Mouse (Mus musculus) midbrain, embryonic 16.5 days (tissue): ENCODE measurements at regions not wholly inside any gene's neighbourhood (a gene's known extent, or its start where the extent isn't known, plus 50 kb on each side); places are given as distances from the start of the nearest gene placed in this dataset.

Experiments
- ATAC-seq: fragments of 200-750 bp; cut with Nextera tagmentation; 2 replicates; pipeline ENCODE4 v1.8.0; 2017; ENCODE audit warnings: moderate TSS enrichment
- H3K27ac ChIP-seq: fragments of 300-500 bp; sonication (generic); 2 replicates; pipeline ENCODE4 v1.5.1; 2014; ENCODE audit warnings: mild to moderate bottlenecking, low read length, mixed read lengths
- H3K27me3 ChIP-seq: fragments of 300-500 bp; sonication (generic); 2 replicates; pipeline ENCODE4 v1.6.1; 2014; ENCODE audit warnings: low read depth, low read length, mixed read lengths; ENCODE audit not compliant: control insufficient read depth, insufficient read depth
- H3K36me3 ChIP-seq: fragments of 300-500 bp; sonication (generic); 2 replicates; pipeline ENCODE4 v1.6.1; 2014; ENCODE audit warnings: mild to moderate bottlenecking, low read length, moderate library complexity, mixed read lengths; ENCODE audit not compliant: control insufficient read depth, insufficient read depth
- H3K4me1 ChIP-seq: fragments of 300-500 bp; sonication (generic); 2 replicates; pipeline ENCODE4 v1.6.1; 2014; ENCODE audit warnings: mild to moderate bottlenecking, low read length, mixed read lengths; ENCODE audit not compliant: control insufficient read depth, insufficient read depth
- H3K4me2 ChIP-seq: fragments of 300-500 bp; sonication (generic); 2 replicates; pipeline ENCODE4 v1.6.1; 2014; ENCODE audit warnings: mild to moderate bottlenecking, low read length, mixed read lengths
- H3K4me3 ChIP-seq: fragments of 300-500 bp; sonication (generic); 2 replicates; pipeline ENCODE4 v1.5.1; 2014; ENCODE audit warnings: low read depth, mild to moderate bottlenecking, low read length, moderate library complexity, mixed read lengths
- H3K9ac ChIP-seq: fragments of 300-500 bp; sonication (generic); 2 replicates; pipeline ENCODE4 v1.6.1; 2014; ENCODE audit warnings: low read depth, low read length, mixed read lengths
- H3K9me3 ChIP-seq: fragments of 300-500 bp; sonication (generic); replicated peaks from 2 replicates; pipeline ENCODE4 v1.6.1; 2014; ENCODE audit warnings: mild to moderate bottlenecking, low read length, mixed read lengths; ENCODE audit not compliant: control insufficient read depth, poor library complexity, severe bottlenecking
- WGBS: fragments of 180-500 bp; shearing (Covaris S2); extraction: QIAGEN DNeasy Blood & Tissue Kit; methylation state at CpG from one replicate; pipeline ENCODE4 v1.1.7; 2014; 5-methylcytosine and 5-hydroxymethylcytosine counted together

DNA sequence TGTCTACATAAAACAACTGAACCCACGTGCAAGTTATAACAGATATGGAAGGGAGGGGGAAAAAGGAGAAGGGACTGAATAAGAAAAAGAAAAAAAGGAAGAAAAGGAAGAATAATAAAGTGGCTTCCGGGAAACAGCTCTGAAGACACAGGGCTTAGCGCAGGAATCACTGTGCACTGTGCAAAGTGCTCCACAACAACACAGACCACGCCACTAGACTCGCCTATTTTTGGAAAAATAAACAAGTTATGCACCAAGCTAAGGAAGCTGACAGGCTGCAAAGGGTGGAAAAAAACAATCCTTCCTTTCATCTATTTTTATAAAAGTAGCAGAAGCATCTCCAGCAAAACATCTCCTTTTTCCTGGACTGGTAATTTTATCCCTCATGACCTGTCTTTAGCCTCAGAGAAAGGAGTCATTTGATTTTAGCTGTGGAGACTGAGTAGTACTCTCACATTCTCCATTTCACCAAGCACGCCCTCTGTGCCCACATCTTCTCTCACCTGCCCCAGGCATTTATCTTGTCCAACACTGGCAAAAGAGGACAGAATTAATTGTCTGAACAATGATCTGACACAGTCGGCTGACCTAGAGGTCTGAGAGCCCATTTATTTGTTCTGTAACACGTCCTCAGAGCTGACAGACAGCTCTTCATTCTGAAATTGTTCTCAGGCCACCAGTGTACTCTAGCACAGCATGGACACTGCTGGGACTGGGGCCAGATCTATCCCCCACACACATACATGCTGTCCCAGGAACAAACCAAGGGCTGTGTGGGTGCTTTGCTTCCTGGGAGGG lies 60.4 kb upstream of the Hddc2 start:
- no peak overlapping the region for H3K9ac ChIP-seq
- no peak overlapping the region for H3K4me3 ChIP-seq
- H3K36me3 ChIP-seq, result no peaks in the 10 kb centered on the region
- no peak overlapping the region for H3K27ac ChIP-seq
- no peak for ATAC-seq
- H3K4me2 ChIP-seq, result no peak overlapping the region
- no peaks in the 10 kb centered on the region for H3K9me3 ChIP-seq
- no peaks in the 10 kb centered on the region for H3K27me3 ChIP-seq
- WGBS, result 62% methylated on average over 8 of the region's 8 CpGs
- no peaks in the 10 kb centered on the region for H3K4me1 ChIP-seq

GRCm38 (mm10) chr10:31256934-31257333 lies 56.2 kb upstream of the Hddc2 start:
- no peaks in the 10 kb centered on the region for H3K4me1 ChIP-seq
- no peaks in the 10 kb centered on the region for H3K27me3 ChIP-seq
- no peak overlapping the region for H3K9ac ChIP-seq
- no peak for ATAC-seq
- no peaks in the 10 kb centered on the region for H3K36me3 ChIP-seq
- WGBS, result 78% methylated on average over 1 of the region's 1 CpGs
- no peaks in the 10 kb centered on the region for H3K9me3 ChIP-seq
- H3K27ac ChIP-seq, result no peak overlapping the region
- H3K4me2 ChIP-seq, result no peak overlapping the region
- H3K4me3 ChIP-seq, result no peak overlapping the region

- WGBS, result 77% methylated on average over 1 of the region's 1 CpGs
- Histone ChIP-seq H3K9me3 (no peaks in the 10 kb centered on the region), H3K36me3 (no peaks in the 10 kb centered on the region), H3K27me3 (no peaks in the 10 kb centered on the region), H3K9ac (no peak overlapping the region), H3K27ac (no peak overlapping the region), H3K4me1 (no peaks in the 10 kb centered on the region), H3K4me3 (no peak overlapping the region), H3K4me2 (no peak overlapping the region)
- ATAC-seq, result no peak
These were observed 55.6 kb upstream of the Hddc2 start for GRCm38 (mm10) chr10:31257611-31258010.

DNA sequence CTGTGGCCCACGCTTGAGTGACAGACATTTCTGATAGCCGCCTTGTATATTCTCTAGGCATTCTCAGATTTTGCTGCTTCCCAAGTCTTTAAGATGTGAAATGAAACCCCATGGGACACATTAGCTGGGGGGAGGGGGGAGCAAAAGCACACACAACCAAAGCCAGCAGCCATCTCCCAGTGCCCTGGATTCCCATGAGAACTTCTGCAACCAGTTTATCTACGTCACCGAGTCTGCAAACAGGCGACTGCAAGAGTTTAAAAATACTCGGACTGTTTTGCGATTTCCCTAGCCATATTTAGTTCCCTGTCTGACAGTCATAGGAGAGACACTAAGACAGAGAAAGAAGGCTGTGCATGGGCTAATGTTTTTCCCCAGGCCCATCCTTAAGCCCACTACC lies 52.3 kb upstream of the Hddc2 start:
- Histone ChIP-seq H3K36me3 (no peaks in the 10 kb centered on the region), H3K27ac (no peak overlapping the region), H3K4me3 (no peak overlapping the region), H3K4me2 (no peak overlapping the region), H3K27me3 (no peaks in the 10 kb centered on the region), H3K9me3 (no peaks in the 10 kb centered on the region), H3K9ac (no peak overlapping the region), H3K4me1 (no peaks in the 10 kb centered on the region)
- 84% methylated on average over 7 of the region's 7 CpGs for WGBS
- no peak for ATAC-seq
